Mouse (Mus musculus) adrenal gland, postnatal 4 days (tissue): Measurements from ENCODE around the gene Prkaca. TPM values are rescaled to one million over a fixed set of nuclear protein-coding genes. Genes with fewer than 3 reads are reported as not detected.
A peak's percentile ranks its signal among the peaks of the same experiment; 100 is the strongest.
"Not testable (repeated sequence)": the region's sequence is repeated elsewhere in the genome, so short reads cannot be mapped to it uniquely, and the experiment has no call there.

Experiments
- DNase-seq, 2 experiments: peaks; one replicate each; pipeline ENCODE4 v3.0.0; 2021 to 2022; ENCODE audit warnings: low spot score in 2 of 2, mixed read lengths in 2 of 2
- total RNA-seq, 2 experiments: library from RNA; stranded (reverse); gene quantifications; 2 replicates each; pipeline ENCODE4 v1.2.3; 2021

Prkaca gene
- total RNA-seq, 2 experiments from 2014 or later, result 225 to 237 TPM

- DNase-seq, result no peak
Observed at GRCm38 (mm10) chr8:83999825-84000224, 27.0 kb downstream of the Prkaca start.

DNA sequence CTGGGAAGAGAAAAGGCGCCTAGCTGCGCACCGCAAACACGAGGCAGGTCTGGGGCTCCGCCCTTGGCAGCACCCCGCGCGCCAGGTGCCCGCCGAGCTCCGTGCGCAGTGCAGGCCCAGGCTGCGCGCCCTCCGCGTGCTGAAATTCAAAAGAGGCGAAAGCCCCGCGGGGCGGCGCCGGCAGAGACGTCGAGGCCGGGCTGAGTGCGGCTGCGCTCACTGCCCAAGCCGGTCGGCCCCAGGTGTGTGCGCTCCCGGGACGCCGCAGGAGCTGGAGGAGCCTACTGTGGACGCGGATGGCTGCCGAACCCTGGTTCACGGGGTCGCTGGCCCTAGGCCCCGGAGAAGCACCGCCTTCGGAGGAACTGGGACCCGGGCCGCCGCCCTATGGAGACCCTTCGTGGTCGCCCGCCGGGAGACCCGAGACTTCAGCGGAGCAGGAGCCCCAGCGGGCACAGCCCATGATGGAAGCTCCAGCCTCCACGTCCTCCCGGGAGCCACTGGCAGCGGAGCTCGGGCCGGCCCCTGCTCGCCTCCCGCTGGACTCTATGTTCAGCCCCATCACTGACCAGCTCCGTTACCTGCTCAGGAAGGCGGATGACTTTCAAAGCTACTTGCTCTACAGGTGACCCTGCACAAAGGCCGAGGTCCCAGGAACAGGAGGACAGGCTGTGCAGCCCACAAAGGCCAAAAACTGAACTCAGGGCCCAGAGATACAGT, 28.6 kb downstream of the Prkaca start, which contains the start of gene 1700067K01Rik:
Gene 1700067K01Rik (plus strand): TSS at position 222 of the 720 bp plus-strand sequence.
- DNase-seq, result no peak

- no peak for DNase-seq
Observed at GRCm38 (mm10) chr8:84002957-84003611, 30.3 kb downstream of the Prkaca start.

DNA sequence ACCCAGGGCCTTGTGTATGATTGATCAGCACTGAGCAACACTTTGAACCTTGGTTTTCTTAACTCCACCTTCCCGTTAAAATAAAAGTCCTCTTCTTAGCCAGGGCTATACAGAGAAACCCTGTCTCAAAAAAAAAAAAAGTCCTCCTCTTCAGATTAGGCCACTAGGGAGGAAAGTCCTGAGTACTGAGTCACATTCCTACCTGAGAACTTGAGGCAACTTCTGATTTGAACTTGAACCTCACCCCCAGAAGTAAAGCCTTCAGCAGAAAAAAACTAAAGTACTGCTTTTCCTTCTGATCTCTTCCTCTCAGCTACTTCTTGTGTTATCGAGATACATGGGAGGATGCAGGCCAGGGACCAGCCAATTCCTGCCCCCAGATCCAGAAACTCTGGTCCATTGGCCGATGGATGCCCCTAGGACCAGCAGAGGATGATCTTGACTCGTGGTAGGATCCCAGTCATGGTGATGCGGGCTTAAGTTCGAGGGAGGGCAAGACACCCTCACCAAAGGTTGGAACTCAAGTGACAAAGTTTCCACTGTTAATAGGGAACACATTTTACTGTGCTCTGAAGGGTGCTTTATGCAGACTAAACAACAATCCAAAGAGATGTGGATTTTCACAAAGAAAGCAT, 30.9 kb downstream of the Prkaca start:
- DNase-seq, result no peak

GRCm38 (mm10) chr8:84004533-84005201, 31.9 kb downstream of the Prkaca start:
- peak; percentile 68 to 89 for DNase-seq

GRCm38 (mm10) chr8:84005502-84005901, 32.7 kb downstream of the Prkaca start:
- not testable (repeated sequence) for DNase-seq

- no peak for DNase-seq
Observed at GRCm38 (mm10) chr8:84008362-84008761, 35.6 kb downstream of the Prkaca start.

DNA sequence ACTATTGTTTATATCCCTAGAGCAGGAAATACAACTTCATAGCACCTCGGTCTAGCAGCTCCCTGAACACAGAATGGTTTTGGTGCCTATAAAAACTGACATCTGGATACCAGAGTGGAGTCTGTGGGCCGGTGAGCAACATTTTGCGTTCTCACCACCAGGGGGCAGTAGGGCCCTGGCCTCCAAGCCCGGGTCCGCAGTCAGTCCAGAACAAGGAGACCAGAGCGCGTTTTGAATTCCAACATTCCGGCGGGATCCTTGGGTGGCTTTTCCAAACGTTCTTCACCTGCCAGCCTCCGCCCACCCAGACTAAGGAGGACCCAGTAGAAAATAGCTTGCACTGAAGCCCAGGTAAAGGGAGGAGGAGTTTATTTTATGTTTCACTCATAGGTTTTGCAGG, 37.1 kb downstream of the Prkaca start:
- peak; percentile 74 to 81 for DNase-seq

DNA sequence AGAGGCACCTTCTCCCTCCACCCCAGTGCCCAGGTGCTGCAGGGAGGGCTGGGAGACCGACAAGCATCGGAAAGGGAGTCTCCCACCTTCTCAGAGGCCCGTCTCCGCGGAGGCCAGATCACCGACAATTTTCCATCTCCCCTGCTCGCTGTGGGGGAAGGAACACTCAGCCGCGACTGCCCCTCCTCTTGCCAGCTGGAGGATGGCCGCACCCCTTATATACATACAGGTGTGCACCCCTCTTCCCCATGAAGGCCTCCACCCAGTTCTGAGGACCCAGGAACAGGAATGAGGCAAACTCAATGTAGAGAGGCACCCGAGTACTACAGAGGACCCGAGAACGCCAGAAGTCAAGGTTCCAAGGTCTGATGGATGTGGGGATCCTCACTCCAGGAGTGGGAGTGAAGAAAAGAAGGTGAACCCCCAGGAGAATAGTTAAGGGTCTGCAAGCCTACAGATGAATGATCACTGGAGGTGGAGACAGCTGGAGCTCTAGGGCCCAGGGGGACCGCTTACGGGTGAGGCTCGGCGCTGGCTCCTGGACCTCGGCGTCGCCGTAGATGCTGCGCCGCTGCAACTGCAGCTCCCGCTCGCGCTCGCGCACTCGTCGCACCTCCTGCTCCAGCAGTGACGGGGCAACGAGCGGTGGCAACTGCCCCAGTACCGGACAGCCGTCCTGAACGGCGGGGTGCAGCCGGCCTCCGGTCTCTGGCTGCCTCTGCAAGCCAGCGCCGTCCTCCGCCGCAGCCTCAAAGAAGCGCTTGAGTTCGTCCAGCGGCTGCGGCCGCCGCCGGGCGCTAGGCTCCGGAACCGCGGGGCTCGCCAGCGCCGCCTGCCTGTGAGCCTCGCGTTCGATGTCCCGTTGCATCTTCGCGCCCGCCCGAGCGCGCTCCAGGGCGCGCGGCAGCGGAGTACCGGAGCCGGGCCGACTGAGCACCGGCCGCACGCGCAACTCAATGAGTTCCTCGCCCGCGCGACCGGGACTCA, 38.1 kb downstream of the Prkaca start:
- DNase-seq, result peak in 1 of 2 experiments; percentile 53

DNA sequence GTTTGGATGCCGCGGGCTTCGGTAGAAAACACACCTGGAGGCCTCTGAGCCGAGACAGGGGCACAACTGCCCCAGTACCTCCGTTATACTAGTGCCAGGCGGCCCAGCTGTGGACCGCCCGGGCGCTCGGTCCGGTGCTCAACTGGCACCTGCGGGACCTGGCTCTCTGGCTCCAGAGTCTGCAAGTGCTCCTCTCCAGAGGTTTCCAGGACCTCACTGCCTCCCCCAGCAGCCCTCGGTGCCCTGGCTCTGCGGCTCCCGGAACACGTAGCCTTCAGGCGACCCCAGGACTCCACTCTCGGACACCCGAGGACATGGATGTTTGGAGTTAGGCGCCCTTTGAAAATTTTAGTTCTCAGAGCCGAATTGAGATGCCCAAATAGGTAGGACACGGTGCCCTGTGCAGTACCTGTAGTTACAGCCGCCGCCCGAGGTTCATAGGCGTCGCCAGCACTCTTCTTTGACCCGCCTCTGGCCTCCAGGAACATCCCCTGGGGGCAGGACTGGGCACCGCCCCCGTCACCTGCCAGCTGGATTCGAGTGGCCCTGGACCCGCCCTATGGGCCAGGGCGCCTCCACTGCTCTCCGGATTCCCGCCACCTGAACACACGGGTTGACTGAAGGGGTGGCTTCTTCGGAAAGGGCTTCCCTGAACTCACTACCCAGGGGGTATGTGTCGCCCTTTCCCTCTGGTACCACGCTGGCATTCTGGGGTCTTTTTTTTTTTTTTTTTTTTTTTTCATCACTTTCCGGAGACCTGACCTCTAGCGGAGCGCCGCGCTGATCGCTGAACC, 39.1 kb downstream of the Prkaca start, which contains the start of gene 2210011C24Rik:
Gene 2210011C24Rik (minus strand): TSS at position 467 of the 794 bp plus-strand sequence.
- no peak for DNase-seq

GRCm38 (mm10) chr8:84012499-84013165, 39.8 kb downstream of the Prkaca start:
- DNase-seq, result no peak

GRCm38 (mm10) chr8:84015833-84016232, 43.0 kb downstream of the Prkaca start:
- DNase-seq, result no peak

DNA sequence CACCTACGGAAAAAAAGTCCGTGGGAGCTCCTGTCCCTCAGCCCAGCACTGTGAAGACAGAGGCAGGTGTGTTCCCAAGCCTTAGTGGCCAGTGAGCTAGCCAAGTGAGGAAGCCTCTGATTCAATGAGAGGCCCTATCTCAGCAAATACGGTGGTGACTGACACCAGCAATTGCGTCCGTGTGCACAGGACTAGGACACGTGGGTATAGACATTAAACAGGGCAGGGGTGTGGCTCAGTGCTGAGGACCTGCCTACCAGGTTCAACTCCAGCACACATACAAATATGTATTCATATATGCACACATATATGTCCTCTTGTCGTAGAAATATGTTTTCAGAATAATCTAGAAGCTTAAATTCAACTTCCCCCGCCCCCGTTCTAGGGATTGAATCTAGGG, 46.9 kb downstream of the Prkaca start:
- no peak for DNase-seq

- DNase-seq, result no peak
Observed at GRCm38 (mm10) chr8:84021096-84021495, 48.3 kb downstream of the Prkaca start, which contains the start of gene Palm3. Gene Palm3, plus strand, starts transcription at chr8:84021471.

DNA sequence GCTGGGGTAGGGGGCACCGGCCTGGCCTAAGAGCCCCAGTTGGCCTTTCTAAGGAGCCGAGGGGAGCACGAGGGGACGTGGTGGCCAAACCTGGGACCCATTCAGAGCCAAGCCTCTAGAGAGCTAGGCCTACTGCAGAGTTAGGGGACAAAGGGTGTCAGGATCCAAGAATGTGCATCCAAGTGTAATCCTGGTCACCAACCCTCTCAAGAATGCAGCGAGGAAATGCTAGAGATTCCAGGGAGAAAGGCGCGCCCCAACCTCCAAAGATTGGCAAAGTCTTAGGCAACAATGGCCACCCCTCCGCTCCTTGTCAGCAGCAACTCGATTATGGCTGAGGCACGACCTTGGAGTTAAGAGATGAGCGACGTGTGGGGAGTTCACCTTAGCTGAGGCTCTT, 48.8 kb downstream of the Prkaca start:
- no peak for DNase-seq

DNA sequence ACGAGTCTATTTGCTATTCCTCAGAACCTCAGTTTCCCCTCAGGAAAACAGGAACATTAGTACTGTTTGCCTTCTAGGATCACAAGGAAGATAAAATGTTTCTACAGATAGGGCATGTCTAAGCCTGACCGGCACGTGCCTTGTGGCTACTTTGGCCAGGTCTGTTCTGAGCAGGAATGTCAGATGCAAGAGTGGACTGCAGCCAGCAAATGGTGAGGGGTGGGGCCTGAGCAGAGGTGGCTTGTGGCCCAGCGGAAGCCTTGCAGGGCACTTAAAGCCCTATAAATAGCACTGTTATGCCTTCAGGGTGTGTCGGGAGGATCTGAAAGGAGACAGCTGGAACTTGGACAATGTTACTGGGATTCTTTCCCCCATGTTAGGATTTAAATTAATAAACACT, 50.3 kb downstream of the Prkaca start:
- DNase-seq, result no peak

DNA sequence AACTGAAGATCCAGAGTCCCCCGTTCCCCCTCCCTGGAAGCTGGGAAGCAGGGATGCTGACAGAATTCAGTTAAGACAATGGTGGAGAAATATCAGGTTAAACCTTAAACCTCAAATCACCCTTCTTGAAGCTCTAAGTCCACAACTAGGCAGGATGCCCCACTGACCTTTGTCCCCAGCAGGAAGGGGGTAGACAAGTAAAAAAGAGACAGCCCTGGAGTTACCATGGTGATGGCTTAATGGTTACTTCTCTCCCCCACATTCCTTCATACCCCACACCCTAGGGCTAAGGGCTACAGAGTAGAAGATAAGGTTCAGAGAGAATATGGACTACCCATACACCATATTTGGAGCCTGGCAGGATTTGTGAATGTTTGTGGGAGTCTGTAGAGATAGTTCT, 50.8 kb downstream of the Prkaca start:
- DNase-seq, result no peak

- no peak for DNase-seq
Observed at GRCm38 (mm10) chr8:84024171-84024570, 51.4 kb downstream of the Prkaca start.

DNA sequence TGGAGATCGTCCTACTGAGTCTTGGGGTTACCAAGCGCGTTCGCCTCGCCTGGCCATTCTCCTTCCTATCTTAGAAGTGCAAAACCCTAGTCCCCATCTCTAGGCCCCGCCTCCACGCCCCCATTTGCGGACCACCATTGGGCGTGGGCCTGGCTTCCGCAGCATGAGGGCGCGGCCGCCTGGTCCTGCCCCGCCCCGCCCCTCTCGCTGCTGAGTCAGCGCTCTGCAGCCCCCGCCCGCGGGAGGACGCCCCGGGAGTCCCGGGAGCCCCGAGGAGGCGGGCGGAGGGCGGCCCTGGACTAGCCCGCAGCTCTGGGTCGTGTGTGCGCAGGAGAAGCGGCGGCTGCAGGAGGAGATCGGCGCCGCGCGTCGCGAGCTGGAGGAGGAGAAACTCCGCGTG, 53.1 kb downstream of the Prkaca start:
- DNase-seq, result no peak
